Mouse (Mus musculus) CH12F3 (cell line): ENCODE results near the gene Lin28a.
"Not testable (repeated sequence)": the region's sequence is repeated elsewhere in the genome, so short reads cannot be mapped to it uniquely, and the experiment has no call there.

Experiments
- in situ Hi-C: fragments of 300-500 bp; cut with MboI; formaldehyde crosslinking; loops from 2 replicates; pipeline ENCODE4 v1.14.3; 2020; ENCODE audit warnings: low sequenced_read_pairs

The Lin28a gene

DNA sequence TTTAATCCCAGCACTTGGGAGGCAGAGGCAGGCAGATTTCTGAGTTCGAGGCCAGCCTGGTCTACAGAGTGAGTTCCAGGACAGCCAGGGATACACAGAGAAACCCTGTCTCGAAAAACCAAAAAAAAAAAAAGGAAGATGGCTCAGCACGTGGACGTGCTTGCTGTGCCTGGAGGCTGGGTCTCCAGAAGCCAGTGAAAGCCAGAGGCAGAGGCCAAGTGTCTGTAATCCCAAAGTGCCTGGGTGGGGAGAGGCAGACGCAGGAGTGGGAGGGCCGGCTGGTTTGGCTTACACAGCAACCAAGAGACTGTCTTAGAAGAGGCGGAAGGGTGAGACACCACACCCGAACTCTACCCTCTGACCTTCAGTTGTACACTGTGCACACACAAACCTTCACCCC, 30.4 kb downstream of the Lin28a start:
- in situ Hi-C loops, result not testable (repeated sequence)

DNA sequence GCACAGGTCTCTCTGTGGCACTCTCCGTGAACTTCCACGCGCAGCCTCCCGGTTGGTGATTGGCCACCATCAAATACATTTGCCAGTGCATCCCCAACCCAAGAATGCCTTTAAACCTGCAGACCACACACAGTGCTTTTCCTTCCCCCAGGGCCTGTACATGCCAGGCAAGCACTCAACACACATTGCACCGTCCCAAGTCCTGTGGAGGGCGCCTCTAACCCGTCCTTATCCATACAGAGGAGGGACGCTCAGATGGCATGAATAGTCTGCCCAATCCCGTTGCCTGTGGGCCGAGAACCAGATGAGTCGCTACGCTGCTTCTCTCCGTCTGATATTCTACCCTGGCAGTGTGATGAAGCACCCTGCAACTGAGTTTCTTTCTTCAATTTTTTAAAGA, 35.7 kb downstream of the Lin28a start:
- in situ Hi-C loops, result no loop called here

GRCm38 (mm10) chr4:133980496-133980895, 38.1 kb downstream of the Lin28a start:
- in situ Hi-C loops, result no loop called here

DNA sequence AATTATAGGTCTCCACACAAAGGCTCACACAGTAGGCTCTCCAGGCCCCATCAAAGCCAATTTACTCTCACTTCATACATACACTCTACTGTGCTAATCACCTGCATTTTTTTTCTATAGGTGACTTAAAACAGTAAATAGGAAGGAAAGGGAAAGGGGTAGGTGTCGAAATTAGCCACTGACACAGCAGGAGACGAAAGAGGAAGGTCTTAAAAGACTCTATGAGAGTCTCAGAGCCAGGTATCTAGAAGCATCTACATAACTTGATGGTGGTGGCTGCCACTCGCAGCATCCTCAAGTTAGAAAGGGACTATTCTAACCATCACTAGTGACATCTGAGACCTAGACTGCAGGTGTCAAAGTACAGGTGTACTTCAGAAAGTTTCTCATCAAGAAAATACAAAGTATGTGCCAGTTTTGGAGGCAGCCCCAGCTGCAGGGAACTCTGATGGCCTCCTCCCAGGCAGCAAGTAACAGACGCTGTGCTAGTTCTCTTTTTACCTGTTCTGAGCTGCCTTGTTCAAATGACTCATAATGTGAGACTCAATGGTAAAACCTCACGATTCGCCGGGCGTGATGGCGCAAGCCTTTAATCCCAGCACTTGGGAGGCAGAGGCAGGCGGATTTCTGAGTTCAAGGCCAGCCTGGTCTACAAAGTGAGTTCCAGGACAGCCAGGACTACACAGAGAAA, 40.5 kb downstream of the Lin28a start:
- in situ Hi-C loops, result no loop called here

- in situ Hi-C loops, result no loop called here
These were observed 46.9 kb downstream of the Lin28a start for GRCm38 (mm10) chr4:133971741-133972140.

DNA sequence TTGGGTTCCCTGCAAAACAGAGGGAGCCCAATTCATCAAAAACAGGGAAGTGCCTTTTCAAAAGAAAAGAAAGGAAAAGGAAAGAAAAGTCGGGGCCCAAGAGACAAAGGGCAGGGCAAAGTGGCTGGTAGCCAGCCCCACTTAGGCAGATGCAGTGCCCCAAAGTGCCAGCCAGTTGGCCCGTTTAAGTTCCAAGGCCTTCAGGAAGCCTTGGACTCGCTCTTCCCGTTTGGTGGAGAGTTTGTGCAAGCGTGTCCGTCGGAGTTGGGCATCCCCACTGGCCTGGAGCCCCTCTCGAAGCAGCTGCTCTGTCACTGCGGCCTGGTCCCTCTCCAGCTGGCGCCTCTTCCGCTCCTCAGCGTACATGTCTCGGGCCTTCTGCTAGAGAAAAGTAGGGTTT, 47.8 kb downstream of the Lin28a start:
- in situ Hi-C loops, result no loop called here

DNA sequence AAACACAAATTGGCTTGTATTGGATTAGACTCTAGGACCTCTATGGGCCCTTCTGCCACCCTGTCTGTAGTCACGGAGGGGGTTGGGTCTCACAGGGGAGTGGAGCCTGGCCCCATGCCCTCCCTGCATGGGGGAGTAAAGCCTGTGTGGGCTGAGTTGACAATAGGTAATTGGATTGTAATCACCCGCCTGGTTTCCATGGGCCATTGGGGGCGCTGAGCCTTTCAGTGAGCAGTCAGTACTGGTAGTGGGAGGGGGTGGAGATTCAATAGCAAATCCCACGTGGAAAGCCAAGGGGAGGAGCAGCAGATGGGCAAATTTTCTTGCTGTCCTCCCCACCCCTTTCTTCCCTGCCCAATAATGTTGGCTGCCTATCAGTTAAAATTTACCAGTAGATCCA, 48.4 kb downstream of the Lin28a start:
- in situ Hi-C loops, result no loop called here

DNA sequence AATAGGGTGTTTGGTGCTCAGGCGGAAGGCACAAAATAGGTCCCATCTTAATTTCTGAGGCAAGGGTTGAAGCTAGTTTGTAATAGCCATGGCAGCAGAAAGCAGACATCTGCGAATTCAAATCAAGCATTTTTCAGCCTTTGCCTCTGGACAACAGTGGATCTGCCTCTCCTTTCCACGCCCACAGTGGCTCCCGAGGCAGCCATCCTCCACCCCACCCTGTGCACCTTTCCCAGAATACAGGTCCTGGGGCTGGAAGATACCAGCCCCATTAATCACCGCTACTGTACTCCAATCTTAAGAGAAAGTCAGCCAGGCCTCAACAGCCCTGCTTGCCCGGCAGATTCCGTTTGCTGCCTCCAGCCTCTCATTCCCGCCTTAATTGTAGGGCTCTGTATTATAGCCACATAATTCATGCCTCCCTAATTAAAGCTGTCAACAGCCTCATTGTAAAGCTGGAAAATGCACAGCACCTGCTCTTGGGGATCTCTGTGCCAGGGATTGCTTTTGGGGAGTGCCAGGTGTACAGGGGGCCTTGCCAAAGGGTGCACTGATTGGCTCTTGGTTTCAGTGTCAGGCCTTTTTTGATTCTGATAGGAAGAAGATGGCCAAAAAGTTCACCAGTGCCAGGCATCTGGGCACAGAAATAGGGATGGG, 49.4 kb downstream of the Lin28a start:
- in situ Hi-C loops, result no loop called here

DNA sequence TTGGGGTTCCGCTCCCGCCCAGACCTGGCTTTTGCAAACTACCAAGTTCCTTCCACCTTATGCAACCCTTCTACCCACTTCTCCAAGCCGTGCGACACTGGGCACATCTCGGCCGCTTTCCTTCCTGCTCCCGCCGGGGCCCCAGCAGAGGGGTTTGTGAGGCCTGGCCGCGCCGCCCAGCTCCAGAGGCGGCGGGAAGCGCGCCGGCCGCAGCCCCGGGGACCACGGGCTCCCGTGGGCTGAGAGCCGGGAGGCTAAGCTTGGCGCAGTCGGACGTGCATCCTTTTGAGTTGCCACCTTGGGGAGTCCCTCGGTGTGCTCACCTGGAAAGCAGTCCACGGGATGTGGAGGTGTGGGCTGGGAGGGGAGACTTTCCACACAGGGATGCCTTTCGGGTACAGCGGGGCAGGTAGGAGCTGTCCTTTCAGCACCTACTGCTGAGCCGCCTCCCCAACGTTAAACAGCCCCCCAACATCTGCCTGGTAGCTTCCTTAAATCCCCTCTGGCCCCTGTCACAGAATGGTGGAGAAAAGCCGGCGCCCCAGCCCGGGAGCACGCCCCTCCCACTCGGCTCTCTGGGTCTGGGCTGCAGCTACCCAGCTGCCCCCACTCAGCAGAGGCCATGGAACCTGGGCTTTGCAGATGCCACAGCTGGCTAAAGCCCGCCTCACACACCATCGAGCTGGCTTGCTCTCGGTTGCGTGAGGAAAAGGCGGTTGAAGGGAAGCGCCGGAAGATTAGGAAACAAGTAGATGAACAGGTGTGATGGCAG, 50.3 kb downstream of the Lin28a start, which contains the start of gene Hmgn2:
Gene Hmgn2, minus strand, starts transcription at position 501 of the 772 bp plus-strand sequence.
- in situ Hi-C loops, result no loop called here

GRCm38 (mm10) chr4:133967866-133968149, 50.8 kb downstream of the Lin28a start:
- in situ Hi-C loops, result no loop called here

DNA sequence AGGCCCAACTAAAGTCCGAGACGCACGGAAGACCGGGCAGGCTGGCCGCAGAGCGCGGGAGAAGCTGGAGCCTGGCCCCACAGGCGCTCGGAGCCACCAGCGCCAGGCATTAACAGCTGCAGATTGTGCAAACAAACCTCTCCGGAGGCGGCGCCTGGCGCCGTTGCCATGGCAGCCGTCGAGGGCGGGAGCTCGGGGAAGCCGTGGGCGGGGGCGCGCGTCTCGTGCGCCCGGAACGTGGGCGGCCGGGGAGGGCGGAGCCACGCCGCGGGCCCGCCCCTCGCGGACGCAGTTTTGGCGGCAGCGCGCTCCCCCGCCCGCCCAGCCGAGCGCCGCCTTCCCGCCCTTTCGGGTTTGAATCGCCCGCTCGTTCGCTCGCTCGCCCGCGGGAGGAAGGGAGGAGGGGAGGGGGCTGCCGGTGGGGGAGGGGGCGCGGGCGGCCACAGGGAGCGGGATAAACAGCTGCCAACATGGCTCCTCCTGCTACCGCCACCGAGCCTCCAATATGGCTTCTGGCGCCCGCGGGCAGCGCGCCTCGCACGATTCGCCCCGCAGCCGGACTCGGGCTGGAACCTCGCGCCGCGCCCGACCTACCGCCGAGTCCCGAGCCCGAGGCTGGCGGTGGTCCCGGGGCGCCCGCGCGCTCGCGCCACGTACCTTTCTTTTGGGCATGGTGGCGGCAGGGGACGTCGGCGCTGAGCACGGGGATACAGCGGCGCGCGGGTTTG, 51.3 kb downstream of the Lin28a start:
- in situ Hi-C loops, result no loop called here

DNA sequence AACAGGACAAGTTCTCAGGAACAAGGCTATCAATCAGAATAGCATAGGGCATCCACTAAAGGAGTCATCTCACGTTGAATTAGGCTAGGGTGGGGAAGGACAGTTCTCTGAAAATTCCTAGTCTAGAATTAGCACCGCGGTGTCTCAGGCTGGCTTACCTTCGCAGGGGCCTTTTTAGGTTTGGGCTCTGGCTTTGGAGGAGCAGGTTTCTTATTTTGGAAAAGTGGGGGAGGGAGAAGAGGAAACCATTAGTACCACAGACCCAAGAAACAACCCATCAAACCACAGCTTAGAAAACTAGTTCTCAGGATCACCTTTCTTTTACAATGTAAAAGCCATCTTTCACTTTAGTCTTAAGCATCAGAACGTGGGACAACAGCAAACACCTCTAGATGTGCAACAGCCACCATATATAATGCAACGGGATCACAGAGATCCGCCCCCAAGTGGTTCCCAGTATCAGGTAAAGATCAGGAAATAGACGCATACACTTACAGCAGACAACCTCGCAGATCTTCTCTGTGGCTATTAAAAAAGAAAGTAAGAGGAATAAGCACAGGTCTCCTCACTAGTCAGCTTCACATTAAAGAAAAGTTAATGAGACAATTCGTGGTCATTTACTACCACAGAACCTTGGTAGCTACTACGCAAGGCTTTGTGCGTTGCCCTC, 52.2 kb downstream of the Lin28a start:
- in situ Hi-C loops, result no loop called here

DNA sequence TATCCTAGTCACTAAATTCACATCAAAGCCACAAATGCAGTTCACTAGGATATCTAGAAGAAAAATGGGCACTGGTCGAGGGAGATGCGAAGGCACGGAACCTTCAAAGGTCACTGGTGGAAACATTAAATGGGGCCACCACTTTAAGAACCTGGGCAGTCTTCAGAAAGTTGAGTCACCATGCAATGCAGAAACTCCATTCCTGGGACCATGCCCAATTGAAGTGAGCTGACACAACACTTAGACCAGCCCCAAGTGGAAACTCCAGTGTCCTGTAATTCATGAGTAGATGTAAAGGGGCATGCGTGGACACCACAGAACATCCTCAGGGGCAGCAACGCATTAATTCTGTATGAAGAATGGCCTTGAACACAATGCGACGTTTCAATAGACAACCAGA, 56.1 kb downstream of the Lin28a start:
- in situ Hi-C loops, result no loop called here

DNA sequence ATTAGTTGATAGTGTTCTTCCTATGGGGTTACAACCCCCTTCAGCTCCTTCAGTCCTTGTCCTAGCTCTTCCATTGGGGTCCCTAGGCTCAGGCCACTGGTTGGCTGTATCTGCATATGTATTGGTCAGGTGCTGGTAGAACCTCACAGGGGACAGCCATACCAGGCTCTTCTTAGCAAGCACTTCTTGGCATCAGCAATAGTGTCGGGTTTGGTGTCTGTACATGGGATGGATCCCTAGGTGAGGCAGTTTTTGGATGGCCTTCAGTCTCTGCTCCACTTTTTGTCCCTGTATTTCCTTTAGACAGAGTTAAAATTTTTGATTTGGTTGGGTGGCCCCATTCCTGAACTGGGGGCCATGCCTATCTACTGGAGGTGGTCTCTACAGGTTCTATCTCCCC, 59.8 kb downstream of the Lin28a start:
- in situ Hi-C loops, result no loop called here

DNA sequence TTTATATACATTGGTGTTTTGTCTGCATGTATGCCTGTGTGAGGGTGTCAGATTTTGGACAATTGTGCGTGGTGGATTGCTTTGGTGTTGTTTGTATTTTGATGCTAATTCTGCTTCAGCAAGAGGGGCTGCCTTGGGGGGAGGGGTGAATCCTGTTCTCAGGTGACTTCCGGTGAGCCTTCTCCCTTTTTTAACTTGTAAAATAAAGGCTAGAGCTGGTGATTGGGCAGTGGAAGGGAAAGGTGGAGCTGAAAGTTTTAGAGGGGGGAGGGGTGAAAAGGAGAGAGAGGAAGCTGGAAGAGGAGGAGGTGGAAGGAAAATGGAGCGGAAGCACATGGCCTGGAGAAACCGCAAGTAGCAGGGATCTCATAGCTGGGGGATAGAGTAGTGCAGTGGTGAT, 62.3 kb downstream of the Lin28a start:
- in situ Hi-C loops, result no loop called here
